Mouse (Mus musculus): ENCODE measurements around the gene Jup.

DNA sequence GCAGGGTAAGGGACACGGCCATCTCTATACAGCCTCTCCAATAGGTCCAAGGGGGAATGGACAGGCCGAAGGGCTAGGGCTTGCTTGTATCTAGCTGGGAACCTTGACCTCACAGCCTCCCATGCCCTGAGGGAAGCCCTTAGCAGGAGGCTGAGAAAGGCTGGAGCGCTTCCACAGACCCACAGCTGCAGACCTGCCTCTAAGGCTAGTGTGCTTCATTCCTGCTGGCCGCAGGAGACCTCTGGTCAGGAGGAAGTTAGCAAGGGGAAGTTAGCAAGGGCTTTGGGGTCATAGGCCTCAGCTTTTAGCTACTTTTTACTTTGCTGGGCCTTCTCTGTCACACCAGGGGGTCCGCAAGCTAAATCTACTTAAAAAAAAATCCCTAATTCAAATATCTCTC lies 19.1 kb downstream of the Jup start:
- TF ChIP-seq CTCF (IDR thresholded peaks at IDR 0.05; ENCODE audit: low read depth, low read length) (no peak), POLR2A (IDR thresholded peaks at IDR 0.05; ENCODE audit: borderline replicate concordance, low read depth, low read length) (no peak)
